Mouse (Mus musculus): ENCODE data around the gene Nudt15.

Nudt15 gene

DNA sequence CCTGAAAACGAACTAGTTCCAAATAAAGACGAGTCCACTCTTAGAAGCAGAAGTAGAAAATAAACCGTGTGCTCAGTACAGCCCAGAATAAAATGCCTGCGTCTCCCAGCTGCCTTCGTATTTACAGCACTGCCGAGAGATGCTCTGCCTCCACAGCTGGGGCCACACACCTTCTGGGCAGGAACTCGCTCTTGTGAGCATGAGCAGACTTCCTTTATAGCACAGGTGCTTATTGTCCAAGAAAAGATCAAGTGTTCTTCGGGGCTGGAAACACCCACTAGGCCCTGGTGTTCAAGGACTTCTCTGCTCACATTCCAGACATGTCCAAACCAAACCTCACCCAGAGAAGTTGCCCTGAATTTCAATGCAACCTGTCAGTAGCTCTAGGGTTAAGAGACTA lies 77.4 kb downstream of the Nudt15 start:
- no peak for DNase-seq (ENCODE audit: low spot score in 2 of 2)

- no peak for DNase-seq (ENCODE audit: low spot score in 2 of 2)
Observed at GRCm38 (mm10) chr14:73469506-73469905, 78.5 kb downstream of the Nudt15 start.

Data from spleen, postnatal 4 days (tissue).